Mouse (Mus musculus): Measurements from ENCODE around the gene Atp23.

Atp23 gene

DNA sequence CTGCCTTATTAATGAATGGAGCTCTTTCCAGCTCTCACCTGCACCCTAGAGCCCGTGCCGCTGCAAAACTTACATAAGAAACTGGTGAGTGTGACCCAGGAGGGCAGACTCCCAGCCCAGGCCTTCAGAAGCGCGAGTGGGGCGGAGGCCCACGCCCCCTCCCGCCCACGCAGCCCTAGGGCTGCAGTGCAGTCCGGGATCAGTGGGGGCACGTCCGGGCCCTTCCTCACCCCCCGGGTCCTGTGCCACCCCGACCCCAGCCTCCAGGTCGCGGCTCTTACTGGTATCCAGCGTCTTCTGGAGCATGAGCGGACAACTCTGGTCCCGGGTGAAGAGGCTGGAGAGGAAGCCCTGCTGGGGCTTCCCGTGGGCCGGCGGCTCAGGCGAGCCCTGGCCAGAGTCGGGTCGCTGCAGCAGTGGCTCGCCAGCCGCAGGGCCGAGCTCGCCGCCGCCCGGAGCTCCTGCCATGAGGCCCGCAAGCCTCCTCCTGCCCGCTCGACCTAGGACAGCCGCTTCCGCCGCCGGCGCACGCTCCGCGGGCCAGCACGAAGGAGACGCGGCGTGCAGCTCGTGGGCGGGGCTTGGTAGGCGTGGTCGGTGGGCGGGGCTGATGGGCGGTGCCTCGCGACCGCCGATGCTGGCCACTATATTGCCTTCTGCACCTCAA, at the start of gene Atp23:
TSS of gene Atp23 (minus strand) at position 535 of the 667 bp plus-strand sequence.
- peaks cover 11% of the 10 kb centered on the region; the same call in 1 of the 2 replicates for H3K36me3 ChIP-seq (ENCODE audit: insufficient read depth, low read length)

DNA sequence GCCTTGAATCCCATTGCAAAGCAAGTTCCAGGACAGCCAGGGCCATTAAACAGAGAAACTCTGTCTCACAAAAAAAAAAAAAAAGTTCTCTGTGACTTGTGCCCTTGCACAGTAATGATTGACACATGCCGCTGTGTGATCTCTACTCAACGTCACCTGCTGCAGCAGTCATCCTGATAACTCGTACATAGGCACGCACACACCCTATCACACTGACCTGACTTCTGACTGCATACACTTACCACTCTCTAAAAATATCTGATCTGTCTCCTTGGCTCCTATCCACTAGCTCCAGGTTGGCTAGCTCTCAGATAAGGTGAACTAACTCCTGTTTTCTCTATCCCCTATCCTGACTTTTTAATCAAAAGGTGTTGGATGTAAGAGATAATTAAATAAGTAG, 49.4 kb upstream of the Atp23 start:
- H3K27me3 ChIP-seq (ENCODE audit: insufficient read depth, low read length) = peaks cover 2% of the 10 kb centered on the region; the same call in 1 of the 2 replicates
- peaks cover 26% of the 10 kb centered on the region for H3K4me1 ChIP-seq (replicated peaks; ENCODE audit: low read depth, low read length)
- H3K4me3 ChIP-seq (replicated peaks; ENCODE audit: low read length) = no peak overlapping the region
- no peaks in the 10 kb centered on the region for H3K36me3 ChIP-seq (ENCODE audit: insufficient read depth, low read length)
- peaks cover 15% of the 10 kb centered on the region for H3K9me3 ChIP-seq (ENCODE audit: low read length)
- TF ChIP-seq NANOG (IDR thresholded peaks at IDR 0.05; ENCODE audit: borderline replicate concordance, low read length) (no peak), POU5F1 (IDR thresholded peaks at IDR 0.05; ENCODE audit: borderline replicate concordance, low read length) (no peak), CTCF (conservative IDR thresholded peaks at IDR 0.05; ENCODE audit: low read length) (no peak)

More for the DNA sequence above, at the start of gene Atp23:
- peaks cover 35% of the 10 kb centered on the region for H3K4me1 ChIP-seq (replicated peaks; ENCODE audit: low read depth, low read length)
- H3K27me3 ChIP-seq (ENCODE audit: insufficient read depth, low read length) = no peaks in the 10 kb centered on the region
- no peak for TF ChIP-seq POU5F1 (IDR thresholded peaks at IDR 0.05; ENCODE audit: borderline replicate concordance, low read length)
- no peak for TF ChIP-seq NANOG (IDR thresholded peaks at IDR 0.05; ENCODE audit: borderline replicate concordance, low read length)
- TF ChIP-seq CTCF (conservative IDR thresholded peaks at IDR 0.05; ENCODE audit: low read length) = no peak
- H3K9me3 ChIP-seq (ENCODE audit: low read length) = no peaks in the 10 kb centered on the region
- peak within 1 kb of the TSS; percentile 92 for H3K4me3 ChIP-seq (replicated peaks; ENCODE audit: low read length)

DNA sequence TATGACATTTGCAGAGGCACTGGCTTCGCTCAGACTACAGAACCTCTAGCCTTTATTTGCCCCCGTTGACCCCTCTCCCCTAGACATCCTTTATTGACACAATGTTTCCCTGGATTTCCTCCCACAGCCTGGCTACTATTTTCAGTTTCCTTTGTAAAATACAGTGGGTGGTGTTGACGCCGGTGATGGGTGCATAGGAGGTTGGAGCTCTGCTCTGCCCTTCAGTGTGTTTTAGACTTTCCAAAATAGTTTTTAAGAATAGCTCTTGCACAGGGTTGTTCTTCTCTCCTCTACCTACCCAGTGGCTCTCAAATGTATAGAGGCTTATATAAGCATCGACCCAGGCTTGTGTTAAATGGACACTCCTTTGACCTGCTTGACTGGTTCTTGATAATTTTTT, 48.7 kb upstream of the Atp23 start:
- TF ChIP-seq CTCF (conservative IDR thresholded peaks at IDR 0.05; ENCODE audit: low read length) (no peak), POU5F1 (IDR thresholded peaks at IDR 0.05; ENCODE audit: borderline replicate concordance, low read length) (no peak), NANOG (IDR thresholded peaks at IDR 0.05; ENCODE audit: borderline replicate concordance, low read length) (no peak)
- 0 out of 2 replicates have a peak overlapping the region, but pooled peaks have one; percentile 26 for H3K4me3 ChIP-seq (replicated peaks; ENCODE audit: low read length)
- no peaks in the 10 kb centered on the region for H3K36me3 ChIP-seq (ENCODE audit: insufficient read depth, low read length)
- H3K9me3 ChIP-seq (ENCODE audit: low read length) = peaks cover 15% of the 10 kb centered on the region
- H3K4me1 ChIP-seq (replicated peaks; ENCODE audit: low read depth, low read length) = peaks cover 25% of the 10 kb centered on the region
- no peaks in the 10 kb centered on the region for H3K27me3 ChIP-seq (ENCODE audit: insufficient read depth, low read length)

DNA sequence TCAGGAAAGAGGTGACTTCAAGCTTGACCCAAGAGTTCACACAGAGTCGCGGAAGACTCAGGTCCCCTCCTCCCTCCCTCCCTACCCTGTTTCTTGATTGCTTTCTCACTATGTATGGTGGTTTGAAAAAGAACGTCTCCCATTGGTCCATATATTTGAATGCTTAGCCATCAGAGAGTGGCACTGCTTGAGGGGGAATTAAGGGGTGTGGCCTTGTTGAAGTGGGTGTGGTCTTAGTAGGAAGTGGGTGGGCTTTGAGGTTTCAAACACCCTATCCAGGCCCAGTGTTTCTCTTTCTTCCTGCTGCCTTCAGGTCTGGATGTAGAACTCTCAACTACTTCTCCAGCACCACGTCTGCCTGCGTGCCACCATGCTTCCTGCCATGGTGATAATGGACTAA, 44.4 kb upstream of the Atp23 start:
- Histone ChIP-seq H3K9me3 (ENCODE audit: low read length) (peaks cover 15% of the 10 kb centered on the region), H3K4me3 (replicated peaks; ENCODE audit: low read length) (no peak overlapping the region), H3K36me3 (ENCODE audit: insufficient read depth, low read length) (no peaks in the 10 kb centered on the region), H3K4me1 (replicated peaks; ENCODE audit: low read depth, low read length) (peaks cover 27% of the 10 kb centered on the region), H3K27me3 (ENCODE audit: insufficient read depth, low read length) (peaks cover 10% of the 10 kb centered on the region)
- no peak for TF ChIP-seq POU5F1 (IDR thresholded peaks at IDR 0.05; ENCODE audit: borderline replicate concordance, low read length)
- no peak for TF ChIP-seq NANOG (IDR thresholded peaks at IDR 0.05; ENCODE audit: borderline replicate concordance, low read length)
- no peak for TF ChIP-seq CTCF (conservative IDR thresholded peaks at IDR 0.05; ENCODE audit: low read length)

DNA sequence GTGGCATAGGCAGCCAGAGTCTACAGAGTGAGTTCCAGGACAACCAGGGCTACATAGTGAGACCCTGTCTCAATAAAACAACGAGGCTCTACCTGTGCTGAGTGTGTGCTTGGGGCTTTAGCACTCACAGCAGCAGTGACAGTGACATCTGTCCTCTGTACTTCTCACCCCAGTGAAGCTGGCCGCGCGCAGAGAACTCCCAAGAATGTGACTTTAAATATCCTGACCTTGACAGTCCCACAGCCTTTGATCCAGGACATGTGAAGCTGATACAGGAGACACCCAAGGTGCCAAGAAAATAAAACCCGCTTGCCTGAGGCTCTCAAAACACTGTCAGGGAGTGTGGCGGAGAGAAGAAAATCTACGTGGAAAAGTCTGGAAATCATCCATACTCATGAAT, 39.8 kb upstream of the Atp23 start:
- peaks cover 25% of the 10 kb centered on the region for H3K4me1 ChIP-seq (replicated peaks; ENCODE audit: low read depth, low read length)
- H3K27me3 ChIP-seq (ENCODE audit: insufficient read depth, low read length) = peaks cover 10% of the 10 kb centered on the region
- H3K36me3 ChIP-seq (ENCODE audit: insufficient read depth, low read length) = no peaks in the 10 kb centered on the region
- peaks cover 12% of the 10 kb centered on the region for H3K9me3 ChIP-seq (ENCODE audit: low read length)
- no peak overlapping the region for H3K4me3 ChIP-seq (replicated peaks; ENCODE audit: low read length)
- TF ChIP-seq POU5F1 (IDR thresholded peaks at IDR 0.05; ENCODE audit: borderline replicate concordance, low read length) (no peak), CTCF (conservative IDR thresholded peaks at IDR 0.05; ENCODE audit: low read length) (no peak), NANOG (IDR thresholded peaks at IDR 0.05; ENCODE audit: borderline replicate concordance, low read length) (no peak)

DNA sequence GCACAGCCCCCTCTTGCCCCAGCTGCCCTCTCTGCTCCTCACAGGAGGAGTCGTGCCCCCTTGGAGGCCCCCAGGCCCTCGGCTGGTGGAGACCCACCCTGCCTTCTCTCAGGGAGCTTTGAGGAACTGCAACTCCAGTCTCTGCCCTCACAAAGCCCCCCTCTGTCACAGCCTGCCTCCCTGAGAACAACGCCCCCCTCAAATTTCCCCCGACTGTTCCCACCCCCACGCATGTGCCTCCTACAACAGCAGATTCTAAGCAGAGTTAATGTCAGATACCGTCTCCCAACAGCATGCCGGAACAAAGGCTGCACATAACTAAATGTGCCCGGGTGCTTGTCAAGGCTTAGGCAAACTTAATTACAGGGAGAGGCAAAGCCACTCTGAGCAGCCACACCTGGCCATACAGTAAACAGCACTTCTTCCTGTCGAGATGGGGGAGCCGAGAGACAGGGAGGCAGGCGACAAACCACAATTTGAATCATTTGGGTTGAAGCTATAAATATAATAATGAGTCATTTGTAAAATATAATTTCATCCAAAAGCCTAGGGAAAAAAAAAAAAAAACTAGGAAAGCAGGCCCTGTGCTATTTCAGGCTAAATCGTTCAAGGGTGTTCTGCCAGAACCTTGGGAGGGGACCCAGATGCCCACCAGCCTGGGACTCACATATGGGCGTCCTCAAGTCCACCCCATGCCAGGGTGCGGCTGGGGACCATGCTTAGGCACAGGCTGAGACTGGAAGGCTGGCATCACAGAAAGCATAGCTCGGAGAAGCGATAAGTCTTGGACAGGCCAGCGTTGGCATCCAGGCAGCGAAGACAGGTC, 34.6 kb upstream of the Atp23 start:
- TF ChIP-seq NANOG (IDR thresholded peaks at IDR 0.05; ENCODE audit: borderline replicate concordance, low read length) = no peak
- no peak for TF ChIP-seq POU5F1 (IDR thresholded peaks at IDR 0.05; ENCODE audit: borderline replicate concordance, low read length)
- no peak for TF ChIP-seq CTCF (conservative IDR thresholded peaks at IDR 0.05; ENCODE audit: low read length)
- peak overlapping the region; percentile 52 for H3K4me3 ChIP-seq (replicated peaks; ENCODE audit: low read length)
- H3K36me3 ChIP-seq (ENCODE audit: insufficient read depth, low read length) = no peaks in the 10 kb centered on the region
- peaks cover 71% of the 10 kb centered on the region for H3K4me1 ChIP-seq (replicated peaks; ENCODE audit: low read depth, low read length)
- peaks cover 12% of the 10 kb centered on the region for H3K9me3 ChIP-seq (ENCODE audit: low read length)
- H3K27me3 ChIP-seq (ENCODE audit: insufficient read depth, low read length) = no peaks in the 10 kb centered on the region; the same call in 1 of the 2 replicates

DNA sequence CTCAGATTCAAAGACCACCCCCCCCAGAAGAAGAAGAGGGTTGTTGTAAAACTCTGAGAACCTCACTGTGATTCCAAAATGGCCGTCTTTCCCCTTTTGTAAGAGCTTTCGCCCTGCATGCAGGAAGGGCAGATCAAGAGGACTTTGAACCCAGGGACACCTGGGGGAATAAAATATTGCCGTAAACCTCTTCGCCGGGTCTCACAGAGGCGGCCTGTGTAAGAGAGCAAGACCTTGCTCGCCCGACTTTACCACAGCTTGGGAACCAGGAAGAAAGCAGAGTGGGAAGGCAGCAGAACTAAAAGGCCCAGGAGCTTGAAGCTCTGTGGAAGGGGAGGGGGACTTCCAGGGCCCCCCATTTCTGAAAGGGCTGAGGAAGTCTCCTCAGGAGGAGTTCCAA, 34.0 kb upstream of the Atp23 start:
- no peaks in the 10 kb centered on the region; the same call in 1 of the 2 replicates for H3K27me3 ChIP-seq (ENCODE audit: insufficient read depth, low read length)
- no peaks in the 10 kb centered on the region for H3K36me3 ChIP-seq (ENCODE audit: insufficient read depth, low read length)
- TF ChIP-seq NANOG (IDR thresholded peaks at IDR 0.05; ENCODE audit: borderline replicate concordance, low read length) = no peak
- no peak for TF ChIP-seq POU5F1 (IDR thresholded peaks at IDR 0.05; ENCODE audit: borderline replicate concordance, low read length)
- TF ChIP-seq CTCF (conservative IDR thresholded peaks at IDR 0.05; ENCODE audit: low read length) = no peak
- H3K4me3 ChIP-seq (replicated peaks; ENCODE audit: low read length) = peak overlapping the region; percentile 52
- H3K9me3 ChIP-seq (ENCODE audit: low read length) = peaks cover 12% of the 10 kb centered on the region
- peaks cover 78% of the 10 kb centered on the region for H3K4me1 ChIP-seq (replicated peaks; ENCODE audit: low read depth, low read length)

DNA sequence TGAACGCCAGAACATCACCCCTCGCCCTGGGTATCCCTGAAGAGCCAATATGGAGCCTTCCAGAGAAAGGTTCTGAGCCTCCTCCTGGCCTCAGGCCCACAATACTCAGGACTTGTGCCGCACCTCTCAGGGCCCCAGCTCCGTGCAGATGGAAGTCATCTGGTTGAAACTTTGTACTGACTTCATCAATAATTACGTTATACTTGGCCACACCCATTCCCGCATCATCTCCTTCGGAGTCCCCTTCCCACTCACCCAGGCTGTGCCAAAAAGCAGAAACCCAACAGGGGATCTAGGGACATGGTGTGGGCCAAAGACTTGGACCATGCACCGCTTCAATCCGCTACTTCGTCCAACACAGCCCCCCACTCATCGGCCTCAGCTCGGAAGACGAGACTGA, 33.4 kb upstream of the Atp23 start:
- Histone ChIP-seq H3K9me3 (ENCODE audit: low read length) (peaks cover 12% of the 10 kb centered on the region), H3K4me3 (replicated peaks; ENCODE audit: low read length) (peak overlapping the region; percentile 52), H3K4me1 (replicated peaks; ENCODE audit: low read depth, low read length) (peaks cover 83% of the 10 kb centered on the region), H3K36me3 (ENCODE audit: insufficient read depth, low read length) (no peaks in the 10 kb centered on the region), H3K27me3 (ENCODE audit: insufficient read depth, low read length) (no peaks in the 10 kb centered on the region; the same call in 1 of the 2 replicates)
- TF ChIP-seq POU5F1 (IDR thresholded peaks at IDR 0.05; ENCODE audit: borderline replicate concordance, low read length) = no peak
- no peak for TF ChIP-seq NANOG (IDR thresholded peaks at IDR 0.05; ENCODE audit: borderline replicate concordance, low read length)
- no peak for TF ChIP-seq CTCF (conservative IDR thresholded peaks at IDR 0.05; ENCODE audit: low read length)
